Mouse (Mus musculus) limb, embryonic 15.5 days (tissue): Measurements from ENCODE around the gene Gm7347. TPM values are rescaled to one million over a fixed set of nuclear protein-coding genes. Genes with fewer than 3 reads are reported as not detected.

Source experiments
- polyA plus RNA-seq: library from polyadenylated mRNA; unstranded; fragments of >200 nt; fragmentation: Nextera tagmentation; extraction: Ambion mirVana; gene quantifications from 2 replicates; pipeline ENCODE4 v1.2.1, GENCODE M21; 2015

The Gm7347 gene
- polyA plus RNA-seq, 1 experiment from 2014 or later = 0.19 TPM

Other genes starting within 250 kb of the Gm7347 start
- 0.19 TPM in 1 of 2 replicates, not detected in the other for gene Gm21663, start 116.2 kb downstream of the Gm7347 start, polyA plus RNA-seq
- 0.10 TPM in 1 of 2 replicates, not detected in the other for gene Gm21671, start 104.2 kb downstream of the Gm7347 start, polyA plus RNA-seq
- gene Gm21680, start 85.9 kb downstream of the Gm7347 start, polyA plus RNA-seq = 0.14 TPM in 1 of 2 replicates, not detected in the other
- gene Gm21698, start 69.9 kb downstream of the Gm7347 start, polyA plus RNA-seq = 0.12 TPM in 1 of 2 replicates, not detected in the other
- gene Gm1979, start 53.8 kb downstream of the Gm7347 start, polyA plus RNA-seq = not detected in 2 replicates
- gene Gm5862, start 35.7 kb downstream of the Gm7347 start, polyA plus RNA-seq = 0.09 TPM in 1 of 2 replicates, not detected in the other
- 0.14 TPM in 1 of 2 replicates, not detected in the other for gene Speer4a, start 19.0 kb downstream of the Gm7347 start, polyA plus RNA-seq
- gene Gm10471, start 30.7 kb upstream of the Gm7347 start, polyA plus RNA-seq = 0.05 TPM in 1 of 2 replicates, not detected in the other
- gene 5031410I06Rik, start 46.8 kb upstream of the Gm7347 start, polyA plus RNA-seq = not detected in 2 replicates
- gene Gm10220, start 62.8 kb upstream of the Gm7347 start, polyA plus RNA-seq = 0.14 TPM in 1 of 2 replicates, not detected in the other
- gene Gm7361, start 199.1 kb upstream of the Gm7347 start, polyA plus RNA-seq = not detected in 2 replicates